Mouse (Mus musculus): ENCODE data around the gene Zc2hc1b. TPM values are rescaled to one million over a fixed set of nuclear protein-coding genes. Genes with fewer than 3 reads are reported as not detected.

Gene Zc2hc1b
- total RNA-seq, 2 experiments from 2014 or later: not detected

- DNase-seq: no peak
These were observed 64.2 kb downstream of the Zc2hc1b start for GRCm38 (mm10) chr10:13113641-13114040.

DNA sequence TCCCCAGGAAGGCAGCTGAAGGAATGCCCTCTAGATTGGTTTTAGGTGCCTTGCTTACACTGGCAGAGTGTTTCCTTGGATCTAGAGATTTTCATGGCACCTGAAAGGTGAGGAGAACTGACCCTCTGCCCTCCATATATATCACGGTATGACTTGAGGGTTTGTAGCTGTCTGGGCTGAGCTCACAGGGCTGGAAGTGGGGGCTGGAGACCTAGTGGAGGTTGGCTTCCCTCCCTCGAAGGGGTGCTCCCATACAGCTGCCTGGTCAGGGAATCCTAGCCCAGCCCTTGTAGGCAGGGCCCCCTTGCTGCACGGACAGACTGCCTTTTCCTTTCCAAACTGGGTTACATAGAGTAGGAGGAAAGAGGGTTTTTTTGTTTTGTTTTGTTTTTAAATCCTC is 65.0 kb downstream of the Zc2hc1b start:
- DNase-seq: no peak

DNA sequence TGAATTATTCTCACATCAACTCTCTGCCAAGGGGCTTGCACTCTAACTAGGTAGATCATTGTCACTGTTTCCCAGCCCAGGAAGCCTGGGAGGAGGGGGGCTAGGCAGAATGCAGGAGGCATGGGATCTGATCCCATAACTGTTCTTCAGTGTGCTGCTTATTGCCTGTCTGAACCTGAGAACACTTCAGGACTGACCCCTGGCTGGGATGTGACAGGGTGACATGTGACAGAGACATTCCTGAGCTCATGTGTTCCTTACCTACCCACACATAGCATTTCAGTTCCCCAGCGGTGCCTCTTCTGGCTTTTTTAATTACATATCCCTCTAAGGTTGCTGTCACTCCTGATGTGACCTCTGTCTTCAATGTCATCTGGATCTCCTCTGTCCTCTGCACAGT is 68.0 kb downstream of the Zc2hc1b start:
- no peak for DNase-seq

GRCm38 (mm10) chr10:13108847-13109246 is 69.0 kb downstream of the Zc2hc1b start:
- no peak for DNase-seq

- no peak for DNase-seq
These were observed 69.7 kb downstream of the Zc2hc1b start for GRCm38 (mm10) chr10:13108021-13108548.

DNA sequence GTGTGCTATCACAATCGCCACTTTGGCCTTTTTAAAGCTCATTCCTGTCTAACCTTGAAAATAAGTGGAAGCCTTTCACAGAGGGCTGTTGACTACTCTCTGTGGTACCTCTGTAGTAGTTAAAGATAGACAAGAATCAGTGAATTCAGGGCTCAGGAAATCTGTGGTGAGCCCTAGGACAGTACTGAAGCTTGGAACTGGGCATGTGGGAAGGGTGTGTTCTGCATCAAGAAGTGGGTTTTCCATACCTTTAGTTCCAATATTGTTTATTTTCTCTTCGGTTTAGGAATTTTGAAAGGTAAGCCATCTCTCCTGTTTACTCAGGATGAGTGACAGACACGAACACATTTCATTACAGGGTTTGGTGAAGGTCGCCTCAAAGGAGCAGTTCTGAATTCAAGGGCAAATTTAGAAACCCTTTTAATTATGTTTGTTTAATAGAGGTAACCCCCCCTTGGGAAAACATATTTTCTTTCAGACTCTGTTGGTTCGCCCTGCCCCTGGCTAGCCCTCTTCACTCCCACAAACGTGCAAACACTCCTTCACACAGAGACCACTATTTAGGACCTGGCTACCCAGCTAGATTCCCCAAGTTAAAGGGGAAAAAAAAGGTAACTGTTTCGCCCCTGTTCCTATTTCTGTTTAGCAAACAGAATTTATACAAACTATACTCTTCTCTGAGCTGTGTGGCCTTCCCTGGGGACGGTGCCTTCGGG is 70.8 kb downstream of the Zc2hc1b start:
- DNase-seq: no peak

GRCm38 (mm10) chr10:13103838-13104237 is 74.0 kb downstream of the Zc2hc1b start:
- no peak for DNase-seq

DNA sequence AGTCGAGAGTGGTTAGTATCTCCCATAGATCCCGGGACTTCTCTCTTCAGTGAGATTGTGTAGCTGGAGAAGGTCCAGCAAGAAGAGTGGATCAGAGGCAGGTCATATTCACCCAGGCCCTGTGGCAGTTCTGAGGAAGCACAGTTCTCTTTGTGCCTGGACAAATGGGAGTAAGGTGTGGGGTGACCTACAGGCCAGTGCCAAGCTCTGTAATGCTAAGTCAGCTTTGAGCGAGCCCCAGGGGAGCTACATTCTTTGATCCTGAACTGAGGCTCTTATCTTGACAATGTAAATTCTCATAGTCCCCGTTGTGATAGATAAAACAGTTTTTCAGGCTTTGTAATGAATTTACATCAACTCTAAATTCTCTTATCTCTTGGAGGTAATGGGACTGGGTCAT is 75.5 kb downstream of the Zc2hc1b start:
- no peak for DNase-seq

GRCm38 (mm10) chr10:13100061-13100648 is 77.7 kb downstream of the Zc2hc1b start:
- DNase-seq: no peak

Other genes with a start within 250 kb of the Zc2hc1b start
- gene Stx11, start 213.7 kb downstream of the Zc2hc1b start, total RNA-seq (2021): 1 to 10 TPM; 2.2 to 2.4 TPM
- 1 to 10 TPM; 7.0 to 7.7 TPM for gene Sf3b5, start 172.7 kb downstream of the Zc2hc1b start, total RNA-seq (2021)
- gene Plagl1, start 117.5 kb downstream of the Zc2hc1b start, total RNA-seq (2021): 1 to 10 TPM; 6.2 to 9.4 TPM
- 10 to 100 TPM; 22.5 to 23.3 TPM for gene Ltv1, start 15.1 kb upstream of the Zc2hc1b start, total RNA-seq (2021)